Mouse (Mus musculus): ENCODE measurements around the gene Pfkfb4.

The Pfkfb4 gene

GRCm38 (mm10) chr9:108991428-108992084 lies at the start of gene Pfkfb4:
Pfkfb4 (plus strand) TSS chr9:108991778.
- peak; percentile 97 for DNase-seq

- no peak for DNase-seq
Observed at GRCm38 (mm10) chr9:108945111-108945510, 46.5 kb upstream of the Pfkfb4 start.

GRCm38 (mm10) chr9:108945608-108946007 lies 46.0 kb upstream of the Pfkfb4 start:
- no peak for DNase-seq

- peak; percentile 59 for DNase-seq
Observed at GRCm38 (mm10) chr9:108949231-108949966, 42.2 kb upstream of the Pfkfb4 start.

- DNase-seq, result no peak
Observed at GRCm38 (mm10) chr9:108949967-108950728, 41.4 kb upstream of the Pfkfb4 start.

- no peak for DNase-seq
Observed at GRCm38 (mm10) chr9:108953081-108953636, 38.4 kb upstream of the Pfkfb4 start, which contains the start of gene Col7a1. Col7a1 (plus strand) TSS chr9:108953586.

GRCm38 (mm10) chr9:108955241-108955640 lies 36.3 kb upstream of the Pfkfb4 start:
- no peak for DNase-seq

- DNase-seq, result no peak
Observed at GRCm38 (mm10) chr9:108955846-108956245, 35.7 kb upstream of the Pfkfb4 start.

- no peak for DNase-seq
Observed at GRCm38 (mm10) chr9:108963577-108963976, 28.0 kb upstream of the Pfkfb4 start.

- DNase-seq, result no peak
Observed at GRCm38 (mm10) chr9:108964338-108964737, 27.2 kb upstream of the Pfkfb4 start.

- no peak for DNase-seq
Observed at GRCm38 (mm10) chr9:108970623-108971022, 21.0 kb upstream of the Pfkfb4 start.

GRCm38 (mm10) chr9:108976483-108976882 lies 15.1 kb upstream of the Pfkfb4 start:
- DNase-seq, result no peak

- no peak for DNase-seq
Observed at GRCm38 (mm10) chr9:108977966-108978365, 13.6 kb upstream of the Pfkfb4 start.

GRCm38 (mm10) chr9:108982498-108982897 lies 9.1 kb upstream of the Pfkfb4 start:
- no peak for DNase-seq

- no peak for DNase-seq
Observed at GRCm38 (mm10) chr9:108983209-108983608, 8.4 kb upstream of the Pfkfb4 start.

GRCm38 (mm10) chr9:108985710-108986109 lies 5.9 kb upstream of the Pfkfb4 start, which contains the start of gene Ucn2:
Ucn2 (plus strand) TSS chr9:108986010.
- DNase-seq, result no peak

- DNase-seq, result no peak
Observed at GRCm38 (mm10) chr9:108987704-108988350, 3.8 kb upstream of the Pfkfb4 start.

- DNase-seq, result no peak
Observed at GRCm38 (mm10) chr9:108989802-108990461, 1.6 kb upstream of the Pfkfb4 start.

GRCm38 (mm10) chr9:108990462-108990820 lies 1.1 kb upstream of the Pfkfb4 start:
- DNase-seq, result peak; percentile 60

- no peak for DNase-seq
Observed at GRCm38 (mm10) chr9:108992085-108992469, 499 bp downstream of the Pfkfb4 start.

- DNase-seq, result peak; percentile 48
Observed at GRCm38 (mm10) chr9:108992620-108993361, 1.2 kb downstream of the Pfkfb4 start.

Measured in cerebellum, adult 11-12 months (tissue).